Mouse (Mus musculus) heart, embryonic 11.5 days (tissue): ENCODE results near the gene Ensa. TPM values are rescaled to one million over a fixed set of nuclear protein-coding genes. Genes with fewer than 3 reads are reported as not detected.
A peak's percentile ranks its signal among the peaks of the same experiment; 100 is the strongest.

ENCODE experiments used
- ATAC-seq: fragments of 200-750 bp; cut with Nextera tagmentation; replicated peaks from 2 replicates; pipeline ENCODE4 v1.8.0; 2017; ENCODE audit warnings: moderate library complexity; ENCODE audit not compliant: insufficient number of reproducible peaks, low FRiP score, low TSS enrichment
- H3K27ac ChIP-seq: fragments of 300-500 bp; sonication (generic); 2 replicates; pipeline ENCODE4 v1.5.1; 2014; ENCODE audit warnings: mild to moderate bottlenecking, low read depth, low read length
- H3K27me3 ChIP-seq: fragments of 300-500 bp; sonication (generic); 2 replicates; pipeline ENCODE4 v1.6.1; 2014; ENCODE audit warnings: mild to moderate bottlenecking, low read length, mixed read lengths; ENCODE audit not compliant: control insufficient read depth, insufficient read depth
- H3K36me3 ChIP-seq: fragments of 300-500 bp; sonication (generic); 2 replicates; pipeline ENCODE4 v1.6.1; 2014; ENCODE audit warnings: mild to moderate bottlenecking, low read length, moderate library complexity, mixed read lengths; ENCODE audit not compliant: control insufficient read depth, insufficient read depth
- H3K4me1 ChIP-seq: fragments of 300-500 bp; sonication (generic); 2 replicates; pipeline ENCODE4 v1.6.1; 2014; ENCODE audit warnings: low read length; ENCODE audit not compliant: control insufficient read depth, insufficient read depth
- H3K4me2 ChIP-seq: fragments of 300-500 bp; sonication (generic); 2 replicates; pipeline ENCODE4 v1.6.1; 2014; ENCODE audit warnings: mild to moderate bottlenecking, moderate library complexity
- H3K4me3 ChIP-seq: fragments of 300-500 bp; sonication (generic); 2 replicates; pipeline ENCODE4 v1.5.1; 2014; ENCODE audit warnings: low read depth, low read length
- H3K9ac ChIP-seq: fragments of 300-500 bp; sonication (generic); 2 replicates; pipeline ENCODE4 v1.6.1; 2014; ENCODE audit warnings: mild to moderate bottlenecking, low read depth, low read length, moderate library complexity
- H3K9me3 ChIP-seq: fragments of 300-500 bp; sonication (generic); replicated peaks from 2 replicates; pipeline ENCODE4 v1.6.1; 2016; ENCODE audit warnings: low read length; ENCODE audit not compliant: control insufficient read depth
- WGBS: fragments of 180-500 bp; shearing (Covaris S2); extraction: QIAGEN DNeasy Blood & Tissue Kit; methylation state at CpG from one replicate; pipeline ENCODE4 v1.1.7; 2014; ENCODE audit not compliant: insufficient replicate concordance; 5-methylcytosine and 5-hydroxymethylcytosine counted together
- polyA plus RNA-seq: library from polyadenylated mRNA; unstranded; fragments of >200 nt; fragmentation: Nextera tagmentation; extraction: Ambion mirVana; gene quantifications from 2 replicates; pipeline ENCODE4 v1.2.1, GENCODE M21; 2014

Gene Ensa
- polyA plus RNA-seq, 1 experiment from 2014 or later = 55.4 TPM

GRCm38 (mm10) chr3:95663486-95663885 lies 38.7 kb downstream of the Ensa start:
- Histone ChIP-seq H3K4me3 (no peak overlapping the region), H3K4me1 (peaks cover 65% of the 10 kb centered on the region), H3K36me3 (peaks cover 22% of the 10 kb centered on the region; the same call in 1 of the 2 replicates), H3K4me2 (peak overlapping the region; percentile 95), H3K27me3 (no peaks in the 10 kb centered on the region), H3K9ac (no peak overlapping the region; the same call in 1 of the 2 replicates), H3K27ac (peak overlapping the region; percentile 23), H3K9me3 (no peaks in the 10 kb centered on the region)
- no peak for ATAC-seq
- WGBS = 82% methylated on average over 2 of the region's 2 CpGs

GRCm38 (mm10) chr3:95663969-95664608 lies 39.3 kb downstream of the Ensa start:
- Histone ChIP-seq H3K27me3 (no peaks in the 10 kb centered on the region), H3K4me3 (no peak overlapping the region), H3K9ac (no peak overlapping the region; the same call in 1 of the 2 replicates), H3K27ac (0 out of 2 replicates have a peak overlapping the region, but pooled peaks have one; percentile 23), H3K36me3 (peaks cover 22% of the 10 kb centered on the region), H3K9me3 (no peaks in the 10 kb centered on the region), H3K4me1 (peaks cover 69% of the 10 kb centered on the region), H3K4me2 (peak overlapping the region; percentile 6; the same call in 1 of the 2 replicates)
- WGBS = 89% methylated on average over 3 of the region's 3 CpGs
- no peak for ATAC-seq

- Histone ChIP-seq H3K4me3 (no peak overlapping the region), H3K36me3 (peaks cover 27% of the 10 kb centered on the region), H3K27me3 (no peaks in the 10 kb centered on the region), H3K9ac (no peak overlapping the region), H3K4me2 (no peak overlapping the region; the same call in 1 of the 2 replicates), H3K27ac (peak overlapping the region; percentile 78), H3K4me1 (peaks cover 69% of the 10 kb centered on the region), H3K9me3 (no peaks in the 10 kb centered on the region)
- no peak for ATAC-seq
- WGBS = 84% methylated on average over 4 of the region's 4 CpGs
Observed at GRCm38 (mm10) chr3:95664940-95665352, 40.2 kb downstream of the Ensa start.

GRCm38 (mm10) chr3:95666124-95666844 lies 41.5 kb downstream of the Ensa start:
- 14% methylated on average over 6 of the region's 6 CpGs for WGBS
- Histone ChIP-seq H3K27ac (peak overlapping the region; percentile 78), H3K9me3 (no peaks in the 10 kb centered on the region), H3K9ac (no peak overlapping the region), H3K27me3 (no peaks in the 10 kb centered on the region), H3K4me3 (no peak overlapping the region), H3K4me2 (peak overlapping the region; percentile 32), H3K4me1 (peaks cover 69% of the 10 kb centered on the region), H3K36me3 (peaks cover 19% of the 10 kb centered on the region)
- peak; percentile 75 for ATAC-seq

GRCm38 (mm10) chr3:95667521-95667920 lies 42.7 kb downstream of the Ensa start:
- 34% methylated on average over 4 of the region's 4 CpGs for WGBS
- Histone ChIP-seq H3K9me3 (no peaks in the 10 kb centered on the region), H3K4me3 (no peak overlapping the region), H3K27ac (peak overlapping the region; percentile 78), H3K4me1 (peaks cover 72% of the 10 kb centered on the region), H3K36me3 (peaks cover 19% of the 10 kb centered on the region), H3K9ac (peak overlapping the region; percentile 66; the same call in 1 of the 2 replicates), H3K27me3 (no peaks in the 10 kb centered on the region), H3K4me2 (peak overlapping the region; percentile 32)
- ATAC-seq = no peak

GRCm38 (mm10) chr3:95668026-95668425 lies 43.2 kb downstream of the Ensa start:
- H3K4me3 ChIP-seq = no peak overlapping the region
- H3K36me3 ChIP-seq = peaks cover 19% of the 10 kb centered on the region
- peak overlapping the region; percentile 66 for H3K9ac ChIP-seq
- H3K27ac ChIP-seq = peak overlapping the region; percentile 78
- H3K4me1 ChIP-seq = peaks cover 72% of the 10 kb centered on the region
- peak overlapping the region; percentile 32 for H3K4me2 ChIP-seq
- no peaks in the 10 kb centered on the region for H3K27me3 ChIP-seq
- no peaks in the 10 kb centered on the region for H3K9me3 ChIP-seq
- ATAC-seq = no peak
- 31% methylated on average over 7 of the region's 7 CpGs for WGBS

- 0 out of 2 replicates have a peak overlapping the region, but pooled peaks have one; percentile 34 for H3K9ac ChIP-seq
- no peaks in the 10 kb centered on the region for H3K27me3 ChIP-seq
- H3K4me3 ChIP-seq = no peak overlapping the region
- H3K36me3 ChIP-seq = peaks cover 17% of the 10 kb centered on the region
- H3K27ac ChIP-seq = peak overlapping the region; percentile 78
- H3K4me1 ChIP-seq = peaks cover 72% of the 10 kb centered on the region
- H3K4me2 ChIP-seq = no peak overlapping the region
- no peak for ATAC-seq
- 81% methylated on average over 7 of the region's 7 CpGs for WGBS
- H3K9me3 ChIP-seq = no peaks in the 10 kb centered on the region
Observed at GRCm38 (mm10) chr3:95668589-95669308, 44.0 kb downstream of the Ensa start.

- no peak for ATAC-seq
- Histone ChIP-seq H3K4me1 (peaks cover 72% of the 10 kb centered on the region), H3K4me2 (no peak overlapping the region), H3K27me3 (no peaks in the 10 kb centered on the region), H3K9ac (no peak overlapping the region), H3K27ac (no peak overlapping the region), H3K36me3 (peaks cover 15% of the 10 kb centered on the region), H3K4me3 (0 out of 2 replicates have a peak overlapping the region, but pooled peaks have one; percentile 8), H3K9me3 (no peaks in the 10 kb centered on the region)
- 89% methylated on average over 3 of the region's 3 CpGs for WGBS
Observed at GRCm38 (mm10) chr3:95669309-95669665, 44.5 kb downstream of the Ensa start.
